Mouse (Mus musculus): Measurements from ENCODE around the gene Art4.
A peak's percentile ranks its signal among the peaks of the same experiment; 100 is the strongest.

Gene Art4

GRCm38 (mm10) chr6:136865360-136865759 is 7.8 kb upstream of the Art4 start:
- no peak for DNase-seq

GRCm38 (mm10) chr6:136861020-136861419 is 3.5 kb upstream of the Art4 start:
- peak; percentile 64 for DNase-seq

GRCm38 (mm10) chr6:136858420-136858819 is 887 bp upstream of the Art4 start:
- no peak for DNase-seq

- peak; percentile 65 for DNase-seq
These were observed 334 bp upstream of the Art4 start for GRCm38 (mm10) chr6:136857873-136858260.

- DNase-seq = peak; percentile 50
These were observed 1.4 kb downstream of the Art4 start for GRCm38 (mm10) chr6:136856071-136856636.

GRCm38 (mm10) chr6:136855183-136855582 is 2.4 kb downstream of the Art4 start:
- no peak for DNase-seq

GRCm38 (mm10) chr6:136854361-136854781 is 3.2 kb downstream of the Art4 start:
- DNase-seq = no peak

- no peak for DNase-seq
These were observed 4.8 kb downstream of the Art4 start for GRCm38 (mm10) chr6:136852762-136853161.

GRCm38 (mm10) chr6:136852348-136852747 is 5.2 kb downstream of the Art4 start:
- no peak for DNase-seq

- no peak for DNase-seq
These were observed 7.3 kb downstream of the Art4 start for GRCm38 (mm10) chr6:136850267-136850666.

- DNase-seq = no peak
These were observed 8.6 kb downstream of the Art4 start for GRCm38 (mm10) chr6:136848971-136849370.

- DNase-seq = no peak
These were observed 9.1 kb downstream of the Art4 start for GRCm38 (mm10) chr6:136848399-136848798.

GRCm38 (mm10) chr6:136847790-136848189 is 9.7 kb downstream of the Art4 start:
- peak; percentile 67 for DNase-seq

GRCm38 (mm10) chr6:136847267-136847666 is 10.3 kb downstream of the Art4 start:
- no peak for DNase-seq

GRCm38 (mm10) chr6:136845706-136846480 is 11.6 kb downstream of the Art4 start:
- DNase-seq = no peak

- DNase-seq = no peak
These were observed 12.6 kb downstream of the Art4 start for GRCm38 (mm10) chr6:136844903-136845302.

- no peak for DNase-seq
These were observed 20.2 kb downstream of the Art4 start for GRCm38 (mm10) chr6:136837323-136837722.

GRCm38 (mm10) chr6:136835352-136835751 is 22.2 kb downstream of the Art4 start, which contains the start of gene Smco3:
TSS of gene Smco3 (minus strand) at chr6:136835452.
- DNase-seq = no peak

GRCm38 (mm10) chr6:136831712-136832111 is 25.8 kb downstream of the Art4 start:
- DNase-seq = no peak

- no peak for DNase-seq
These were observed 28.9 kb downstream of the Art4 start for GRCm38 (mm10) chr6:136828681-136829080.

GRCm38 (mm10) chr6:136827881-136828561 is 29.5 kb downstream of the Art4 start, which contains the start of gene Wbp11:
TSS of gene Wbp11 (minus strand) at chr6:136828233.
- DNase-seq = peak; percentile 97

GRCm38 (mm10) chr6:136827516-136827880 is 30.0 kb downstream of the Art4 start, which contains the start of gene BC049715:
TSS of gene BC049715 (plus strand) at chr6:136827626.
- no peak for DNase-seq

GRCm38 (mm10) chr6:136827116-136827515 is 30.4 kb downstream of the Art4 start:
- DNase-seq = no peak

- no peak for DNase-seq
These were observed 32.5 kb downstream of the Art4 start for GRCm38 (mm10) chr6:136824987-136825386.
